ENCODE assay signal across 16 mouse cellular contexts in the genomic region with DNA sequence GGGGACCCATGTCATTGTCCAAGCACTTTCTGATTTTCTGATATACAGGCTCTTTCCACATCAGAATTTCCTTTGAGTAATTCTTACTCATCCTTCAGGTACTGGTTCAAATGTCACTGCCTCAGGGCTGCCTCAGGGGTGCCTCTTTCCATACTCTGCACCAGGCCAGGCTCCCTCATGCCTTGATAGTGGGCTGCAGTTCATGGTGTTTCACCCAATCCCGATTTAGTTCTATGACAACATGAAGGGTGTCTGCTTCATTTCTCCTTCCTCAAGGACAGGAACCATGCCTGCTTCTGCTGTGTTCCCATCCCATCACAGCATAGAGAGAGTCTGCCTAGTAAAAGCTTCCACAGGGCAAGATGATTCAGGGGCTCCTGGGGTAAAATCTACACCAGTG. TPM values are rescaled to one million over a fixed set of nuclear protein-coding genes. Genes with fewer than 3 reads are reported as not detected.
DNase-seq lines count a peak whose midpoint lies in the region; ATAC-seq and TF ChIP-seq lines count a peak whose summit lies in the region.
"Had no signal": no experiment of that assay in that cellular context is flagged by ENCODE, and none has a peak within 500 bp of the region (broad histone marks: within the 10 kb centered on the region; RNA-seq: fewer than 3 reads in every experiment).

No protein-coding gene starts in this region.

- no peaks in the 10 kb centered on the region for H3K27me3 ChIP-seq in heart, embryonic 12.5 days (replicated peaks)
- H3K27me3 ChIP-seq in heart, postnatal 0 days (ENCODE audit: control insufficient read depth, insufficient read depth, low read length) = no peaks in the 10 kb centered on the region
- H3K27me3 ChIP-seq: hindbrain, embryonic 15.5 days had no signal

- intact Hi-C loops in heart, postnatal 36 days (cut with DNase I) = no loop called here
- intact Hi-C loops in heart, postnatal 25 days (cut with DNase I) = no loop called here

- TF ChIP-seq EP300 in heart, postnatal 0 days (IDR thresholded peaks at IDR 0.05; ENCODE audit: low read depth) = no peak

- ATAC-seq in heart, embryonic 12.5 days (ENCODE audit: insufficient number of reproducible peaks, low FRiP score) = no peak
- peak; percentile 31; the same call in 1 of the 2 replicates for ATAC-seq in heart, postnatal 0 days (ENCODE audit: insufficient read depth, low read depth)
- ATAC-seq: forebrain, embryonic 16.5 days; intestine, embryonic 16.5 days had no signal

- H3K4me3 ChIP-seq in heart, embryonic 12.5 days = no peak overlapping the region
- no peak overlapping the region for H3K4me3 ChIP-seq in bone marrow macrophage, adult 2 months (ENCODE audit: insufficient read depth, low read length)
- H3K4me3 ChIP-seq in heart, postnatal 0 days (ENCODE audit: low read depth, low read length) = no peak overlapping the region
- H3K4me3 ChIP-seq: embryonic facial prominence, embryonic 12.5 days; hindbrain, embryonic 15.5 days had no signal

- peaks cover 79% of the 10 kb centered on the region for H3K4me1 ChIP-seq in heart, embryonic 12.5 days (replicated peaks)
- H3K4me1 ChIP-seq in bone marrow macrophage, adult 2 months (ENCODE audit: control insufficient read depth, insufficient read depth, low read length) = peaks cover 65% of the 10 kb centered on the region
- H3K4me1 ChIP-seq in heart, postnatal 0 days (ENCODE audit: control insufficient read depth, insufficient read depth) = peaks cover 85% of the 10 kb centered on the region
- H3K4me1 ChIP-seq: hindbrain, embryonic 15.5 days had no signal

- no peak for TF ChIP-seq POLR2A in bone marrow macrophage, adult 2 months (IDR thresholded peaks at IDR 0.05; ENCODE audit: borderline replicate concordance, low read depth, low read length)

- no peak overlapping the region for H3K4me2 ChIP-seq in heart, embryonic 12.5 days
- H3K4me2 ChIP-seq in heart, postnatal 0 days (ENCODE audit: low read depth, low read length) = no peak overlapping the region
- H3K4me2 ChIP-seq: embryonic facial prominence, embryonic 12.5 days; hindbrain, embryonic 15.5 days had no signal

- no peaks in the 10 kb centered on the region for H3K9me3 ChIP-seq in heart, embryonic 12.5 days (replicated peaks)
- no peaks in the 10 kb centered on the region for H3K9me3 ChIP-seq in heart, postnatal 0 days (replicated peaks; ENCODE audit: control insufficient read depth, low read length)
- H3K9me3 ChIP-seq: embryonic facial prominence, embryonic 12.5 days; hindbrain, embryonic 15.5 days had no signal

- TF ChIP-seq CTCF in bone marrow macrophage, adult 2 months (IDR thresholded peaks at IDR 0.05; ENCODE audit: low read depth, low read length) = no peak
- no peak for TF ChIP-seq CTCF in heart, postnatal 0 days (IDR thresholded peaks at IDR 0.05; ENCODE audit: low read depth)

- peak overlapping the region; percentile 99 for H3K27ac ChIP-seq in heart, embryonic 12.5 days (ENCODE audit: poor library complexity, severe bottlenecking)
- H3K27ac ChIP-seq in bone marrow macrophage, adult 2 months (ENCODE audit: insufficient read depth, low read depth, low read length) = peak overlapping the region; percentile 89
- peak overlapping the region; percentile 94 for H3K27ac ChIP-seq in heart, postnatal 0 days (ENCODE audit: low read depth)
- H3K27ac ChIP-seq: embryonic facial prominence, embryonic 12.5 days; hindbrain, embryonic 15.5 days had no signal

- peaks cover 16% of the 10 kb centered on the region for H3K36me3 ChIP-seq in heart, embryonic 12.5 days
- H3K36me3 ChIP-seq in heart, postnatal 0 days (replicated peaks; ENCODE audit: control insufficient read depth, insufficient read depth, low read length) = peaks cover 37% of the 10 kb centered on the region
- H3K36me3 ChIP-seq: embryonic facial prominence, embryonic 12.5 days; hindbrain, embryonic 15.5 days had no signal

- DNase-seq in heart, adult 11 months = peak; percentile 95
- no peak for DNase-seq in heart, postnatal 36 days
- no peak for DNase-seq in heart, postnatal 25 days (ENCODE audit: low spot score)
- DNase-seq in heart, postnatal 0 days (ENCODE audit: low spot score) = peak; percentile 43
- no peak for DNase-seq in right cerebral cortex, postnatal 14 days
- DNase-seq: adrenal gland, postnatal 10 days; cerebellum, adult 11-12 months; cerebellum, adult 9-10 months; gastrocnemius, postnatal 25 days; kidney, adult 8-10 months had no signal

- H3K9ac ChIP-seq in heart, embryonic 12.5 days = peak overlapping the region; percentile 41; the same call in 1 of the 2 replicates
- H3K9ac ChIP-seq in heart, postnatal 0 days (replicated peaks; ENCODE audit: low read depth, low read length) = no peak overlapping the region
- H3K9ac ChIP-seq: embryonic facial prominence, embryonic 12.5 days; hindbrain, embryonic 15.5 days had no signal

- 35% methylated on average over 1 of the region's 1 CpGs for WGBS in heart, embryonic 12.5 days
- WGBS in heart, postnatal 0 days = 25% methylated on average over 1 of the region's 1 CpGs

RNA-seq across cellular contexts. Expression of a gene that starts 27.5 kb away (rescaled TPM):
- 100 to 1,000 TPM; 372 to 460 TPM for total RNA-seq in heart, postnatal 36 days (2021)
- 159 and 186 TPM in 2 replicates for polyA plus RNA-seq in heart, embryonic 12.5 days (2016; fragmentation: Nextera tagmentation; extraction: Ambion mirVana)
- total RNA-seq in heart, postnatal 25 days (2021) = 100 to 1,000 TPM; 377 to 459 TPM
- 327 and 347 TPM in 2 replicates for polyA plus RNA-seq in bone marrow macrophage, adult 2 months (2012; ENCODE audit: insufficient read depth, insufficient read length, missing spikeins)
- 231 and 250 TPM in 2 replicates for total RNA-seq in heart, postnatal 0 days (2014; rRNA removed; ENCODE audit: low replicate concordance)
- 438 and 547 TPM in 2 replicates for polyA plus RNA-seq in heart, postnatal 0 days (2015; fragmentation: Nextera tagmentation; extraction: Ambion mirVana)

Comparison
In these comparisons a context has a peak if more than half of its experiments do, and no peak if none do; other contexts are left out.
1. DNase-seq: peak in heart, adult 11 months (single experiment) and heart, postnatal 0 days (single experiment); none in heart, postnatal 36 days (0 of 2), heart, postnatal 25 days (single experiment) and right cerebral cortex, postnatal 14 days (single experiment).
2. Peak in every context shown above with its lines, with median percentiles within 50 percentile points of each other: H3K27ac ChIP-seq.